Mouse (Mus musculus): Measurements from ENCODE around the gene Zp1. TPM values are rescaled to one million over a fixed set of nuclear protein-coding genes. Genes with fewer than 3 reads are reported as not detected.

The Zp1 gene
- total RNA-seq, 1 experiment = 0.09 TPM

DNA sequence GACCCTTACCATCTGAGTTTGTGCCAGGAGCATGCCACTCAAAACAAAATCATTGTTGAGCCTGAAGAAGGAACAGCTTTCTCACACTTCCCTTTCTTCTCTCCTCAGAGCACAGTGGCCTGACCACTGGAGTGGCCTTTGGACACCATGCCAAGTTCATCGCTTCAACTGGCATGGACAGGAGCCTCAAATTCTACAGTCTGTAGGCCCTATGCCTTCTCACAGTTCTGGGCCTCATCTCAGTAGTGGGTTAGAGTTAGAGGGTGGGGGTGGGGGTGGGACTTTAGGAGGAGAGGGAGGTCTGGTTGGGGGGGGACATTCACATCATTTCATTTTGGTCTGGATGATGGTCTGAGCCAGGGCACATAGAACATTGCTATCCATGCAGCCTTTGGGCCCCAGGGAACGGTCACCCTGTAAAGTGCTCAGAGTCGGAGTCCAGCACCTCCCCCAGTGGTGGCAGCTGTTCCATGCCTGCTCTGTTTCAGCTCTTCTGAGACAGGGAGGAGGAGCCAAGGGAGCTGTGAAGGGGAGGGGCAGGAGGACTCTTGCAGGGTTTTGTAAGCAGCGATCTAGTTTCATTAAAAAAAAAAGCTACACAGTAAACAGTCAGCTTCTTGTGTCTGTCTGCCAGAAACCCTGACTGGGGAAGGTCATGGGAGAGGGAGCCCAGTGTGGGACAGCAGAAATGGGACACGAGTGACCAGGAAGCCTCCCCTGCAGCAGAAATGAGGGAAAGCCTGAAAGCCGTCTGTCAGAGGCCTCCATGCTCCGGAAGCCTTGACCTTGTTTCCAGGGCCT is 15.3 kb downstream of the Zp1 start:
- in situ Hi-C loops (cut with MboI; ENCODE audit: low sequenced_read_pairs in 2 of 2, unreplicated experiment in 2 of 2) = no loop called here
- no peak overlapping the region for H3K9ac ChIP-seq (ENCODE audit: insufficient read depth, low read depth, low read length, poor library complexity, severe bottlenecking)
- no peak overlapping the region for H3K4me3 ChIP-seq (ENCODE audit: insufficient read depth in 1 of 2, low read depth in 1 of 2, low read length in 2 of 2, poor library complexity in 1 of 2, severe bottlenecking in 1 of 2)
- TF ChIP-seq HCFC1 (IDR thresholded peaks at IDR 0.05; ENCODE audit: borderline replicate concordance, insufficient read depth, low read length) (no peak), CHD2 (IDR thresholded peaks at IDR 0.05; ENCODE audit: low read depth, low read length) (no peak), MAFK (IDR thresholded peaks at IDR 0.05; ENCODE audit: insufficient read depth, low read depth, low read length) (no peak), ZNF384 (IDR thresholded peaks at IDR 0.05; ENCODE audit: low read depth, low read length) (no peak), ZC3H11A (IDR thresholded peaks at IDR 0.05; ENCODE audit: borderline replicate concordance, low read depth, low read length) (no peak)
- peaks cover 61% of the 10 kb centered on the region for H3K36me3 ChIP-seq (ENCODE audit: control insufficient read depth, insufficient read depth, low read length, poor library complexity, severe bottlenecking)
- DNase-seq (ENCODE audit: low read depth, low spot score) = no peak
- no peaks in the 10 kb centered on the region for H3K4me1 ChIP-seq (ENCODE audit: control insufficient read depth in 2 of 2, insufficient read depth in 2 of 2, low read length in 2 of 2, poor library complexity in 1 of 2)
- no peak overlapping the region for H3K27ac ChIP-seq (ENCODE audit: insufficient read depth, low read depth, low read length, poor library complexity, severe bottlenecking)
- H3K9me3 ChIP-seq (ENCODE audit: control insufficient read depth, insufficient read depth, low read depth, low read length) = no peaks in the 10 kb centered on the region

DNA sequence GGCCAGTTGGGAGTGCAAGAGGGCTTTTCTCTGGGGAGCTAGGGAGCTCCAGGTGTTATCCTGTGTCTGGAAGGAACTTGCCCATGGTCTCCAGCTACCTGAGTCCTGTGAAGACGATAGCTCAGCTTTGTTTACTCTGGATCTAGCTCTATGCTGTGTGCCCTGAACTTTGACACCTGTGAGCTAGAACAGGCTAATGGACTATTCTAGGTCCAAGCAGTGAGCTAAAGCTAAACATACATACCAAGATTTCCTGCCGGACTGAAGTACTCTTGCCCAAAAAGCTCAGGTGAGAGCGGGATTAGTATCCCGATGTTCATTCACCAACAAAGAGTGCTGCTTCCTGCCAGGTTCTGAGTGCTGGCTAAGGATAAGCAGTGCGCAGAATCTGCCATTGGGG is 15.9 kb downstream of the Zp1 start:
- in situ Hi-C loops (cut with MboI; ENCODE audit: low sequenced_read_pairs in 2 of 2, unreplicated experiment in 2 of 2) = no loop called here
- Histone ChIP-seq H3K9me3 (ENCODE audit: control insufficient read depth, insufficient read depth, low read depth, low read length) (no peaks in the 10 kb centered on the region), H3K36me3 (ENCODE audit: control insufficient read depth, insufficient read depth, low read length, poor library complexity, severe bottlenecking) (peaks cover 64% of the 10 kb centered on the region), H3K9ac (ENCODE audit: insufficient read depth, low read depth, low read length, poor library complexity, severe bottlenecking) (no peak overlapping the region), H3K4me1 (ENCODE audit: control insufficient read depth in 2 of 2, insufficient read depth in 2 of 2, low read length in 2 of 2, poor library complexity in 1 of 2) (no peaks in the 10 kb centered on the region), H3K4me3 (ENCODE audit: insufficient read depth in 1 of 2, low read depth in 1 of 2, low read length in 2 of 2, poor library complexity in 1 of 2, severe bottlenecking in 1 of 2) (no peak overlapping the region), H3K27ac (ENCODE audit: insufficient read depth, low read depth, low read length, poor library complexity, severe bottlenecking) (no peak overlapping the region)
- TF ChIP-seq CHD2 (IDR thresholded peaks at IDR 0.05; ENCODE audit: low read depth, low read length) = no peak
- TF ChIP-seq HCFC1 (IDR thresholded peaks at IDR 0.05; ENCODE audit: borderline replicate concordance, insufficient read depth, low read length) = no peak
- TF ChIP-seq MAFK (IDR thresholded peaks at IDR 0.05; ENCODE audit: insufficient read depth, low read depth, low read length) = no peak
- TF ChIP-seq ZNF384 (IDR thresholded peaks at IDR 0.05; ENCODE audit: low read depth, low read length) = no peak
- TF ChIP-seq ZC3H11A (IDR thresholded peaks at IDR 0.05; ENCODE audit: borderline replicate concordance, low read depth, low read length) = no peak
- no peak for DNase-seq (ENCODE audit: low read depth, low spot score)

DNA sequence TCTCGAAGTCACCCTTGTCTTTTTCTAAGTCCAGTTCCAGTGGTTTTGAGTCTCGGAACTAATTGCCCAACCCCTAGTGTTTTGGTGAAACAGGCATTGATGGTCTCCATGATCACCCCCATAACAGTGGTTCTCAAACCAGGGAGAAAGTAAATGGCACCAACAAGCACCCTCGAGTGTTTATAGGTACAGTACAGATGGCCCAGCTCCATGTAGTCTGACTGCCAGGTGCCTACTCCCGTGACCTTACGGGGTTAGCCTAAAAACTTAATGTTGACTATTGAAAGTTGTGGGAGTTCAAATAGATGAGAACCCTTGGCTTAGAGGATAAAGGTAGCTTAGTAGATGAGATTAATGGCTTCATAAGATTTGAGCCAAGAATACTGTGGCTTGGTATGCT is 19.4 kb downstream of the Zp1 start:
- in situ Hi-C loops (cut with MboI; ENCODE audit: low sequenced_read_pairs in 2 of 2, unreplicated experiment in 2 of 2) = no loop called here
- Histone ChIP-seq H3K27ac (ENCODE audit: insufficient read depth, low read depth, low read length, poor library complexity, severe bottlenecking) (no peak overlapping the region), H3K4me1 (ENCODE audit: control insufficient read depth in 2 of 2, insufficient read depth in 2 of 2, low read length in 2 of 2, poor library complexity in 1 of 2) (peaks cover 2 to 4% of the 10 kb centered on the region in 2 experiments; a peak in 2 of 4 replicates), H3K9me3 (ENCODE audit: control insufficient read depth, insufficient read depth, low read depth, low read length) (no peaks in the 10 kb centered on the region), H3K36me3 (ENCODE audit: control insufficient read depth, insufficient read depth, low read length, poor library complexity, severe bottlenecking) (peaks cover 71% of the 10 kb centered on the region), H3K4me3 (ENCODE audit: insufficient read depth in 1 of 2, low read depth in 1 of 2, low read length in 2 of 2, poor library complexity in 1 of 2, severe bottlenecking in 1 of 2) (no peak overlapping the region), H3K9ac (ENCODE audit: insufficient read depth, low read depth, low read length, poor library complexity, severe bottlenecking) (no peak overlapping the region)
- DNase-seq (ENCODE audit: low read depth, low spot score) = no peak
- TF ChIP-seq CHD2 (IDR thresholded peaks at IDR 0.05; ENCODE audit: low read depth, low read length) (no peak), ZNF384 (IDR thresholded peaks at IDR 0.05; ENCODE audit: low read depth, low read length) (no peak), ZC3H11A (IDR thresholded peaks at IDR 0.05; ENCODE audit: borderline replicate concordance, low read depth, low read length) (no peak), HCFC1 (IDR thresholded peaks at IDR 0.05; ENCODE audit: borderline replicate concordance, insufficient read depth, low read length) (no peak), MAFK (IDR thresholded peaks at IDR 0.05; ENCODE audit: insufficient read depth, low read depth, low read length) (no peak)

DNA sequence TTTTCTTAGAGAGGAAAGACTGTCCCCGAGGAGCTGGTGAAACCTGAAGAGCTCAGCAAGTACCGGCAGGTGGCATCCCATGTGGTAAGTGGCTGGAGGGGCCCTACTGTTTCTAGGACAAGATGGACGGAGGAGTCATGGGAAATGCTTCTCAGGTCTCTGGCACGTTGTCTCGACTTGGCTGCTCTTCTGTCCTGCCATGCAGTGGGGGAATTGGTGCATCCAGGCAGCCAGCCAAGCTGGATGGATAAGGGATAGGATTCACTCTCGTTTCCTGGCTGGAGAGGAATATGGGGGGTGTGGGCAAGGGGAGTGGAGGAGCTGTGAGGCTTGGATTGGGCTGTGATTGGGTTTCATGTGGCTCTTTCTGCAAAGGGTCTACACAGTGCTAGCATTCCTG is 20.1 kb downstream of the Zp1 start:
- DNase-seq (ENCODE audit: low read depth, low spot score) = no peak
- Histone ChIP-seq H3K4me3 (ENCODE audit: insufficient read depth in 1 of 2, low read depth in 1 of 2, low read length in 2 of 2, poor library complexity in 1 of 2, severe bottlenecking in 1 of 2) (no peak overlapping the region), H3K9me3 (ENCODE audit: control insufficient read depth, insufficient read depth, low read depth, low read length) (no peaks in the 10 kb centered on the region), H3K36me3 (ENCODE audit: control insufficient read depth, insufficient read depth, low read length, poor library complexity, severe bottlenecking) (peaks cover 64% of the 10 kb centered on the region), H3K4me1 (ENCODE audit: control insufficient read depth in 2 of 2, insufficient read depth in 2 of 2, low read length in 2 of 2, poor library complexity in 1 of 2) (peaks cover 2 to 4% of the 10 kb centered on the region in 2 experiments; a peak in 2 of 4 replicates), H3K27ac (ENCODE audit: insufficient read depth, low read depth, low read length, poor library complexity, severe bottlenecking) (no peak overlapping the region), H3K9ac (ENCODE audit: insufficient read depth, low read depth, low read length, poor library complexity, severe bottlenecking) (no peak overlapping the region)
- TF ChIP-seq ZNF384 (IDR thresholded peaks at IDR 0.05; ENCODE audit: low read depth, low read length) (no peak), HCFC1 (IDR thresholded peaks at IDR 0.05; ENCODE audit: borderline replicate concordance, insufficient read depth, low read length) (no peak), MAFK (IDR thresholded peaks at IDR 0.05; ENCODE audit: insufficient read depth, low read depth, low read length) (no peak), CHD2 (IDR thresholded peaks at IDR 0.05; ENCODE audit: low read depth, low read length) (no peak), ZC3H11A (IDR thresholded peaks at IDR 0.05; ENCODE audit: borderline replicate concordance, low read depth, low read length) (no peak)
- in situ Hi-C loops (cut with MboI; ENCODE audit: low sequenced_read_pairs in 2 of 2, unreplicated experiment in 2 of 2) = no loop called here

Measured in ES-E14 (cell line).